Mouse (Mus musculus) CD8-positive naive resting alpha-beta T cell, adult 2 months (primary cell): ENCODE measurements around the gene Kmt2b.
A peak's percentile ranks its signal among the peaks of the same experiment; 100 is the strongest.

ENCODE experiments used
- DNase-seq, 2 experiments: peaks; one replicate each; pipeline ENCODE4 v3.0.0; 2022; ENCODE audit warnings: low read depth in 2 of 2, low spot score in 2 of 2

Kmt2b gene

DNA sequence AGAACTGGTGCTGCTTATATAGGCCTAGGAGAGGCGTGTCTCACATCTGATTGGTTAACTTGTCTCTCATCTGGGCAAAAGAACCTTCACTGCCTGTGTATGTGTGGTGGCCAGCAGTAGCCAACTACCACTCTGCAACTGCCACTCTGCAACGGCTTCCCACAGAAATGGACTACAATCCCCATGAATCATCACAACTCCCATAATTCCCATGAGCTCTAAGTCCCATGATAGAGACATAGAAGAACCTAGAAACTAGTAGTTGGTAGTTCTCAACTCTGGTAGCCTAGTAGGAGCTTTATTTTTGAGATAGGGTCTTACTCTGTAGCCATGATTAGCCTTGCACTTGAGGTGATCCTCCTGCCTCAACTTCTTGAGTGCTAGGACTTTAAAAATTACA is 38.6 kb downstream of the Kmt2b start:
- DNase-seq = no peak

GRCm38 (mm10) chr7:30544327-30544726 is 44.2 kb downstream of the Kmt2b start:
- no peak for DNase-seq

DNA sequence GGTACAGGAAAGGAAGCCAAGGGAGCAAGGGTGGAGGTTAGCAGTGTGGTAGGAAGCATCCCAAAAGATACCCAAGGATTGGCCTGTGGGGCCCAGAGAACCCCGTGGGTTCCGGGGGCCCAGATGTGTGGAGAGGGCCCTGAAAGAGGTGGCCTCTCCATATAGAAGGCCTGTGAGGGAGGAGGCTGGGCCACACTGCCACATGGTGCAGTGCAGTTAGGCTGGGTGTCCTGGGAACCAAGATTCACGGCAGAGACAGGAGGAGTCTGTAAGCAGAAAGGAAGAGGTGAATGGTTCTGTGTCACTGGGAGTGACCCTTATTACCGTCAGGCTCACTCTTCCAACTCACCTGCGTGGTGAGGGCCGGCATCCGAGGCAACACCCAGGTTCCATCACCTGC is 48.0 kb downstream of the Kmt2b start:
- DNase-seq = no peak

GRCm38 (mm10) chr7:30534633-30535577 is 53.6 kb downstream of the Kmt2b start, which contains the start of gene Arhgap33:
TSS of gene Arhgap33 (minus strand) at chr7:30535060.
- peak; percentile 85 to 90 for DNase-seq

DNA sequence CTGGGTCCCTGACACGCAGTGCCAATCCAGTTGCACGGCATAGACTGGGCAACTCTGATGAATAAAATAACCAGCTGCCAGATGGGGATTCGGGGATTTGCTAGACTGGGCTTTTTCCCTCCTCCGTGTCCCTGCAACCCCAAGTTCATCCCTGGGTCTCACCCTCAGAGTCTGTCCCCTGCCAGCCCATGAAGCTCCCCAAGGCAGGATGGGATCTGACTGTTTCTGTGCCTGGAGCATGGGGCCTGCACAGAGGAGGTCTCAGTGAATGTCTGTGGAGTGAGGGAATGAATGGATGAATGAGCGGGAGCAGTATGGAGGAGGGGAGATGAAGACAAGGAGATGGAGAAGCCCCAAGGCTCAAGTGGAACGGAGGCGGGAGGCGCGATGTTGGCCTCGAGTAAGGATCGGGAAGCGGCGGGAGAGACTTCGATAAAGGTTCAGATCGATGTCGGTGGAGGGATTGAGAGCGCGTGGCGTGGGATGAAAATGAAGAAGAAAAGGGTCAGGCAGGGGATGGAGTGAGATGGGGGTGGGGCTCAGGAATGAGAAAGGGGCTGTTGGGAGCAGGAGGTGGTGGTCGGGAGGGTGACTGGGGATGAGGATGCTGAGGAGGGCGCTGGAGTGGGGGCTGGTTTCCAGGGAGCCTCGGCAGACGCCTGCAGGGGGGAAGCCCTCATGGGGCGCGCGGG is 54.4 kb downstream of the Kmt2b start:
- DNase-seq = no peak

- no peak for DNase-seq
Measured at GRCm38 (mm10) chr7:30532931-30533330, 55.6 kb downstream of the Kmt2b start.

DNA sequence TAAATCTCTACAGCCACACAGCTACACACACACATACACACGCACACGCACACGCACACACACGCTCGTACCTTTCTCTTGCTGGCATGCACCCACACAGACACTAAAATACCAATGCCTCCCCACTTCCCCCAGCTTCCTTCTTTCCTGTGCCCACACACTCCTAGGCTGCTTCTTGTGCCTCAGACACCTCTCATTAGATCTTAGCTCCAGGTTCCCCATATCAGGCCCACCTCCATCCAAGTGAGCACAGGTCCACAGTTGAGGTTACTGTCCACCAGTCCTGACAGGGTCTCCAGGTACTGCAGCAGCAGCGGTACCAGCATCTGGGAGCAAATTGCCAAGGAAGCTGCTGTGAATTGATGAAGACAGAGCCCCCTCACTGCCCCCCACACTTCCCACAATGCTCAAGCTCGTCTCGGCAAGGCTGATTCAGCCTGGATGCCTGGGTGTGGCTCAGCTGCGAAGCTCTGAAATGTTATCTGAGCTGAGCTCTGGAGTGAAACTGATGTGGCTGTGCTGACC is 57.2 kb downstream of the Kmt2b start:
- DNase-seq = no peak

GRCm38 (mm10) chr7:30526981-30527380 is 61.5 kb downstream of the Kmt2b start:
- no peak for DNase-seq

DNA sequence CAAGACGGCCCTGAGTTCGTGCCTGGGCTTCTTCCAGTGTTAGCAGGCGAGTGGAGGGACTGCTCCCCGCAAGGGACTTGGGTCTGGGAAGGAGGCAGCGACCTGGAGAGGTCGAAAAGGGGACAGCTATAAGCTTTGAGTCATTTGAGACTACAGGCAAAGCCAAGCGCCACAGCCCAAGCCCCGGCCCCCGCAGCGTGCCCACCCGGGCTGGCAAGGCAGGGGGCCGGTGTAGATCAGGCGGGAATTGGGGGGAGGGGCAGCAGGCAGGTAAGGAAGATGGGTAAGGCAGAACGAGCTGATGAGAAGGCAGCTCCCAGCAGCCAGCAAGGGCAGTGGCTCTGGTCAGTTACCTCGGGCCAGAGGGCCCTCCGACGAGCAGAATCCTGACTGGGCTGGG is 62.1 kb downstream of the Kmt2b start:
- no peak for DNase-seq

GRCm38 (mm10) chr7:30525954-30526353 is 62.6 kb downstream of the Kmt2b start:
- no peak for DNase-seq

GRCm38 (mm10) chr7:30524487-30524886 is 64.0 kb downstream of the Kmt2b start:
- no peak for DNase-seq

DNA sequence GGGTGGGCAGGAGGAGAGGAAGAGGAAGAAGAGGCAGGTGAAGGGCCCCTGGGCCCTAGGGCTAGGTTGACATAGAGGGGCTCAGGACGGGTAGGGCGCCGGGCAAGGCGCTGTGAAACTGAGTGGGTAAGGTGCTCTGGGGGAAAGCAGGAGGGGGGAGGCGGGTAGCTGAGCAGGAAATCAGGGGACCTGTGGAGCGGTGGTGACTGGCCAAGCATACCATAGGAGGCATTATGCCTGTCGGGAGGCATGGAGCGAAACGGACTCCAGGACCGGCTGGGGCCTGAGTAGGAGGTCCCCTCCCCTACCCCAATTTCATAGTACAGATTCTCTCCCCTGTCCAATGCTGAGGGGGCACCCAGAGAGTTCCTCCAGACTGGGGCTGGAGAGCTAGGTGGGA is 65.7 kb downstream of the Kmt2b start:
- no peak for DNase-seq

GRCm38 (mm10) chr7:30520856-30521255 is 67.7 kb downstream of the Kmt2b start:
- DNase-seq = no peak

DNA sequence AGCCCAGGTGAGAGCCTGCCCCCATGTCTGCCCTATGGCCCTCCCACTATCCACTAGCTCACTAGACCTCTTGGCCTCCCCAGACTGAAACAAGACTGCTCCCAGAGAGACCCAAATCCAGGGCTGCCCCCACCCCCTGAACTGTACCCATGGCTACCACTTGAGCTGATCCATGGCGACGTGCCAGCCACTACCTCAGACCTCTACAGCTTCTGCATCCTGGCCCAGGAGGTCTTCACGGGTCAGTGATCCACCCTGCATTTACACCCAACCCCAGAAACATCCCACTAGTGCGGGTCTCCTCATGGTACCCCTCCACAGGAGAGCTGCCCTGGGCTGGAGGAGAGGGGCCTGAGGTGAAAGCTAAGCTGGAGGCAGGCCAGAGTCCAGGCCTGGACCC is 68.1 kb downstream of the Kmt2b start:
- no peak for DNase-seq
